Mouse (Mus musculus) megakaryocyte, embryonic 14.5 days (primary cell): ENCODE measurements around the gene Rab28. TPM values are rescaled to one million over a fixed set of nuclear protein-coding genes. Genes with fewer than 3 reads are reported as not detected.
"Not testable (repeated sequence)": the region's sequence is repeated elsewhere in the genome, so short reads cannot be mapped to it uniquely, and the experiment has no call there.

ENCODE experiments used
- H3K27me3 ChIP-seq: replicated peaks from 2 replicates; pipeline ENCODE3; 2012; ENCODE audit warnings: inconsistent platforms
- H3K36me3 ChIP-seq: replicated peaks from 2 replicates; pipeline ENCODE3; 2012; ENCODE audit warnings: low read length, inconsistent platforms, mixed read lengths
- H3K4me1 ChIP-seq: 2 replicates; pipeline ENCODE4 v1.6.1; 2012; ENCODE audit warnings: inconsistent platforms
- H3K4me3 ChIP-seq: replicated peaks from 2 replicates; pipeline ENCODE3; 2012; ENCODE audit warnings: moderate library complexity, mild to moderate bottlenecking, inconsistent platforms
- H3K9me3 ChIP-seq: 2 replicates; pipeline ENCODE4 v1.6.1; 2012; ENCODE audit warnings: inconsistent platforms
- FLI1 ChIP-seq: IDR thresholded peaks from 2 replicates; pipeline ENCODE4 v1.6.1; 2012; ENCODE audit warnings: low read length, inconsistent platforms, mixed read lengths
- GATA1 ChIP-seq: IDR thresholded peaks from 3 replicates; pipeline ENCODE4 v1.6.1; 2012; ENCODE audit warnings: mixed read lengths, low read length, inconsistent platforms, borderline replicate concordance
- polyA plus RNA-seq: library from polyadenylated mRNA; stranded (reverse); fragments of >175 nt; gene quantifications from 2 replicates; pipeline ENCODE4 v1.2.3, GENCODE M21; 2012; ENCODE audit warnings: low replicate concordance; ENCODE audit not compliant: insufficient read depth

The Rab28 gene
- polyA plus RNA-seq, 1 experiment, result 42.6 TPM

DNA sequence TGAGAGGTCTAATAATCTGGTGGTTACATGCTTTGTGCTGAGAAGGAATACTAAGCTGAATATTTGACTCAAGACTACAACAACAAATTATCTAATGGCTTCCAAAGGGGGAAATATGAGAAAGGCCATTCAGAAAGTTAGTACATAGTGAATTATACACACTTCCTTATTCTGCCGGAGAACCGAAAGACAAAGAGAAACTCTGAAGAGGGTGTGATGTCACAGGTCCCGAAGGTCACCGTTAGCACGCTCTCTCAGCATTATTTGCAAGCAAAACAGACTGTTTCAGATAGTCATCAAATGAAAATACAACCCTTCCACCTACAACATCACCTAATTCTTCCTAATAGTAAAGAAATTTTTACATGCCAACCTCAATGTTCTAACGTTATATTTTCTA is 30.9 kb upstream of the Rab28 start:
- peaks cover 8% of the 10 kb centered on the region for H3K27me3 ChIP-seq
- H3K36me3 ChIP-seq, result no peaks in the 10 kb centered on the region
- no peak for TF ChIP-seq GATA1
- no peak for TF ChIP-seq FLI1
- H3K4me3 ChIP-seq, result peak overlapping the region; percentile 59
- no peaks in the 10 kb centered on the region; the same call in 1 of the 2 replicates for H3K9me3 ChIP-seq
- H3K4me1 ChIP-seq, result 0 out of 2 replicates have a peak, but pooled peaks cover 4% of the 10 kb centered on the region

DNA sequence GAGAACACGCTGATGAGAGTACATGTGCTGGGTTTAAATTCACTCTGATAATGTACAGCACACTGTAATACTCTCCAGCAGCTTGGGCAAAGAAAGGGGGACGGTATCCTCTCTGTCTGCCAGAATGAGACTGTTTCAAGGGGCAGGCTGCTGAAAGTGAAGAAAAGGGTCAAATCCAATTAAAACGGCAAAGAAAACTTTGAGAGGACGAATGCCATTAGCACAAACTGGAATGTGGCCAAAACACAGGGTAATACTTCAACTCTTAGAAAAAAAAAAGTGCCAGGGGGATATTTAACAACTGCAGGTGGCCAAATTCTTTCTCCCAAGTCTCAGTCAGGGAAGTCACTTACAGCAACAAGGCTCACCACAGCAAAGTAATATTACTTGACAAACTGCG is 29.1 kb upstream of the Rab28 start:
- 0 out of 2 replicates have a peak, but pooled peaks cover 4% of the 10 kb centered on the region for H3K4me1 ChIP-seq
- H3K4me3 ChIP-seq, result no peak overlapping the region
- H3K9me3 ChIP-seq, result no peaks in the 10 kb centered on the region
- H3K36me3 ChIP-seq, result no peaks in the 10 kb centered on the region
- no peaks in the 10 kb centered on the region for H3K27me3 ChIP-seq
- TF ChIP-seq GATA1, result no peak
- no peak for TF ChIP-seq FLI1

DNA sequence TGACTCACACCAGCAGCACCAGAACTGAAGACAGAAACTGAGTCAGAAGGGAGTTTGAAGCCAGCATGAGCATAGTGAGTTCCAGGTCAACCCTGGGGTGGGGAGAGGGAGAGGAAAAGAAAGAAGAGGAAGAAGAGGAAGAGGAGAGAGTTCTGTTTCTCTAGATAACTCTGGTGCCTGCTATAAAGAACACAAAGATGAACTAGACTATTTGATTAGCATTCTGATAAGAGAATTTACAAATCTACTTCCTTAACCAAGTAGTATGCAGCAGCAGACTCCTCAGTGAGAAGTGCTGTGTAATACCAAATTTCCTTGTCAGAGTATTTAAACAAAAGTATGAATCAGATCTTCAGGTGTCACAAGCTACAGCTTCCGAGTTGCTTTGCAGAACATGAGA is 19.1 kb upstream of the Rab28 start:
- no peak overlapping the region for H3K4me3 ChIP-seq
- peaks cover 1% of the 10 kb centered on the region for H3K27me3 ChIP-seq
- no peaks in the 10 kb centered on the region for H3K36me3 ChIP-seq
- H3K4me1 ChIP-seq, result peaks cover 8% of the 10 kb centered on the region; the same call in 1 of the 2 replicates
- no peak for TF ChIP-seq GATA1
- TF ChIP-seq FLI1, result no peak
- H3K9me3 ChIP-seq, result no peaks in the 10 kb centered on the region

DNA sequence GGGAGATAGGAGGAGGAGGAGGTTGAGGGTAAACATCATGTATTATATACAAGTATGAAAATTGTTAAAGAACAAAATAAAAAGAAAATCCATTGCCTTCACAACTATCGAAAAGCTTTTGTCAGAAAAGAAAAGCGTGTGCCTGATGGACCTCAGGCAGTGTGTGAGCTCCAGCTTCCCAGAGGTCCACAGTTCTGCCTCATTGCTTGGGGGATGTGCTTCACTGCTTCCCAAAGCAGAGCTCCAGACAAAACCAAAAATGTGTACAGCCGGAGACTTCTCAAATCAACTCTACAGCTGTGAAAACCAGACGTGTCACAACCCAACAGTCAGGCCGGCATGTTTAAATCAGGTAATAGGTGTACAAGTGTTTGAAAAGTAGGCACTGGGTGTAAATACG is 17.6 kb upstream of the Rab28 start:
- Histone ChIP-seq H3K27me3 (peaks cover 1% of the 10 kb centered on the region), H3K9me3 (no peaks in the 10 kb centered on the region), H3K36me3 (no peaks in the 10 kb centered on the region), H3K4me3 (no peak overlapping the region), H3K4me1 (peaks cover 8% of the 10 kb centered on the region; the same call in 1 of the 2 replicates)
- no peak for TF ChIP-seq GATA1
- no peak for TF ChIP-seq FLI1

DNA sequence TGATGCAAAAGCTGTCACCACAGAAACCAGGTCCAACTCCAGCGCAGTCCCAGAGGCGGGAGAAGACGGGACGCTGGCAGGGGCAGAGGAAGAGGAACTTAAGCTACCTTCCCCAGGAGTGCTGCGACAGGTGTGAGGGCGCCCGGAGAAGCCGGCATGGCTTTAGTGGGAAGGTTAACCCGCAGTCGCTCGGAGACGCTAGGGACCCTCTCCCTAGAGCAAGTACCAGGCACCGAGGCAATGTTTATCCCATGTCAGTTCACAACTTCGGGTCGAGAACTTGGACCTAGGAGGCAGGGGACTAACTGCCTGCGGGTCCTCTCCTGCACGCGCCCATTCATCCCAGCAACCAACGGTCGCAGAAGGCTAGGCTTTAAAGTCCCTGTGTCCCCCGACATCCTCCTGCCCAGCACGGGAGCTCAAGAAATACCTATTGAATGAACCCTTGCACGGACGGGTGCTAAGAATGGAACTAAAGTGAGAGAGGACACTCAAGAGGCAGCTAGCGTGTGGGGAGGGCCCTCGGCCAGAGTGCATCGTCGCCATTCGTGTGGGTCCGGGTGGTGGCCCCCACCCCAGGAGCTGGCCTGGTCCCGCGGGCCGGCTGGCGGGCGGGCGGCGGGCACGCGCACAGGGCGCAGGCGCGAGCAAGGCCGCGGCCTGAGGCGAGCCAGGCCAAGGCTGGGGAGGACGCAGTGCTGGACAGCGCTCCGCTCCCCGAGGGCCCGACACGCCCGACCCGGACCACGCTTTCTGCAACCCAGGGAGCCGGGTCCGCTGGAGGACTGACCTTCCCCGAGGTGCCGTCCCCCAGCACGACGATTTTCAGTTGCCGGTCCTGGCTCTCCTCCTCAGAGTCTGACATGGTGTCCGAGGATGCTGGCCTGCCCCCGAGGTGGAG is 592 bp downstream of the Rab28 start:
- H3K9me3 ChIP-seq, result no peaks in the 10 kb centered on the region
- no peaks in the 10 kb centered on the region for H3K27me3 ChIP-seq
- H3K36me3 ChIP-seq, result peaks cover 9% of the 10 kb centered on the region
- H3K4me3 ChIP-seq, result peak overlapping the region; percentile 98
- H3K4me1 ChIP-seq, result peaks cover 19% of the 10 kb centered on the region
- TF ChIP-seq FLI1, result no peak
- TF ChIP-seq GATA1, result no peak

DNA sequence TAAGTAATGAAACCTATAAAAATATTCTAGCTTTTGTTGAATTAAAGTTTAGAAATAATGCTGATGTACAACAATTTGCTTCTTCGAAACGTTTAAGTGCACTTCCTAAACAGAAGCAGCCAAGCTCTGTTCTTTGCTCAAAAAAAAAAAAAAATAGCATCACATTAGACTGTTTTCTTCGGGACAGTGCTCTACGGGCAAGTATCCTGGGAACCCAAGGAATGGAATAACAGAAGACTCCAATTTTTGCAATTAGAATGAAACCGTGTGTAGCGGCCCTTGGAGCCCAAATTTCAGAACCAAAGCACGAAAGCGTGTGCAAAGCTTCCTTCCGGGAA is 1.2 kb downstream of the Rab28 start:
- no peaks in the 10 kb centered on the region for H3K9me3 ChIP-seq
- peaks cover 13% of the 10 kb centered on the region for H3K36me3 ChIP-seq
- no peaks in the 10 kb centered on the region for H3K27me3 ChIP-seq
- H3K4me3 ChIP-seq, result peak overlapping the region; percentile 98
- H3K4me1 ChIP-seq, result peaks cover 19% of the 10 kb centered on the region
- TF ChIP-seq GATA1, result no peak
- no peak for TF ChIP-seq FLI1

DNA sequence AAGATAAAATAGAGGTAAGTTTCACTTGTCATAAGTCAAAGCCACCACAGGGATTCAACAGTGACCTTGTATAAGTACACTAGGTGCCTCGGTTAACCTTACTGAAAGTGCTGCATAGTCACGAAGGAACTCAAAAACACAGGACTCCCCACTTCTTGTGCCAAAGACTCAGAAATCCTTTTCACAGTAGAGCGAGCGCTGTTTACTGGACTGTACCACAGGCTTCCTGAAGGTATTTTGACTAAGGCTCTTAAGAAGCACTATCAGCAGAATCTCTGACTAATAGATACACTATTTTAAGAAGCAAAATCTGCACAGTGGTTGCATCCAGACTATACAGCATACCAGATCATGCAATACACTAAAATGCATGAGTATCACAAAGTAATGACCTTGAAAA is 6.9 kb downstream of the Rab28 start:
- not testable (repeated sequence) for H3K4me1 ChIP-seq, H3K27me3 ChIP-seq, H3K4me3 ChIP-seq, H3K9me3 ChIP-seq
- peaks cover 16% of the 10 kb centered on the region for H3K36me3 ChIP-seq

DNA sequence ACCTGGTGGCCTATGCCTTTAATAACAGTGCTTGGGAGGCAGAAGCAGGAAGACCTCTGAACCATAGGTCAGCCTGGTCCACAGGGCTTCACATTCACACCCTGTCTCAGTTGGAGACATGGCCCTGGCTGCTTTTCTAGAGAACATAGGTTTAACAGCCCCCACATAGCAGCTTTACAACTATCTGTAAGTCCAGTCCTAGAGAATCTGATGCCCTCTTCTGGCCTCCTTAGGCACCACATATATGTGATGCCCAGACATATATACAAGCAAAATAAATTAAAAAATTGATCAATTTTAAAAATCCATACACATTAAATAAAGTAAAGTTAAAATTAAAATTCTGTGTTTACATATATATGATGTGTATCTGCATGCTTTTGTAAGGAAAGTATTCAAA is 10.0 kb downstream of the Rab28 start:
- H3K4me1 ChIP-seq, result no peaks in the 10 kb centered on the region
- TF ChIP-seq GATA1 (no peak), FLI1 (no peak)
- no peaks in the 10 kb centered on the region for H3K27me3 ChIP-seq
- peaks cover 18% of the 10 kb centered on the region for H3K36me3 ChIP-seq
- no peaks in the 10 kb centered on the region for H3K9me3 ChIP-seq
- H3K4me3 ChIP-seq, result no peak overlapping the region

DNA sequence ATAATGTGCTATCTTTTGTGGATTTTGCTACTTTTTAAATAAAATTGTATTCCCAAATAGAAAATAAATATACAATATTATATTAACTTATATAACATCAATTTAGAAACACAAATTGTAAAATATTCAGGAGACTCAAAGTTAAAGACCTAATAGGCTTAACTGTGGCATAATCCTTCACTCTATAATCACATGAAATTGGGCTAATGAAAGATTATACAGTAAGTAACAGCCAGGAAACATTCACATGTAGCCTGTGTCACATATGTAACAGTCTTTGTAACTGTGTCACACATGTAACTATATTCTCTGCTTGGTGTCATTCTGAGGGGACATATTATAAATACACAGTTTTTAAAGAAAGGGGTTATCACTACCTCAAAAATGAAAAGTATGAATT is 22.9 kb downstream of the Rab28 start:
- H3K27me3 ChIP-seq, result no peaks in the 10 kb centered on the region
- peaks cover 28% of the 10 kb centered on the region for H3K36me3 ChIP-seq
- no peak for TF ChIP-seq FLI1
- TF ChIP-seq GATA1, result no peak
- H3K4me1 ChIP-seq, result no peaks in the 10 kb centered on the region; the same call in 1 of the 2 replicates
- H3K9me3 ChIP-seq, result no peaks in the 10 kb centered on the region
- no peak overlapping the region for H3K4me3 ChIP-seq

DNA sequence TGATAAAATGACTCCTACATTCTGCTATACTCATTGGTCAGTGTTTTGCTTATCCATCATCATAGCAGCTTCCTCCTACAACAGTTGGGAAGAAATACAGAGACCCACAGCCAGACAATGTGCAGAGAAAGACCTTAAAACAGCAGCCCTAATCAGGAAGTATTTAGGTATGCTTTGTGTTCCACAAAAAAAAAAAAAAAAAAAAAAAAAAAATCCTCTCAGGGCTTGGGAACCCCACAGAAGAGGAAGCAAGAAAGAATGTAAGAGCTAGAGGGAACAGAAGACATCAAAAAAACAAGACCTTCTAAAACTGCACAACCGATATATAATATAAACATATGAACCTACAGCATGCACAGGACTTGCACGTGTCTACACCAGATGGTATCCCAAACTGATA is 24.0 kb downstream of the Rab28 start:
- no peak for TF ChIP-seq FLI1
- no peak for TF ChIP-seq GATA1
- Histone ChIP-seq H3K4me3 (no peak overlapping the region), H3K36me3 (peaks cover 22% of the 10 kb centered on the region), H3K4me1 (no peaks in the 10 kb centered on the region; the same call in 1 of the 2 replicates), H3K9me3 (no peaks in the 10 kb centered on the region), H3K27me3 (no peaks in the 10 kb centered on the region)

DNA sequence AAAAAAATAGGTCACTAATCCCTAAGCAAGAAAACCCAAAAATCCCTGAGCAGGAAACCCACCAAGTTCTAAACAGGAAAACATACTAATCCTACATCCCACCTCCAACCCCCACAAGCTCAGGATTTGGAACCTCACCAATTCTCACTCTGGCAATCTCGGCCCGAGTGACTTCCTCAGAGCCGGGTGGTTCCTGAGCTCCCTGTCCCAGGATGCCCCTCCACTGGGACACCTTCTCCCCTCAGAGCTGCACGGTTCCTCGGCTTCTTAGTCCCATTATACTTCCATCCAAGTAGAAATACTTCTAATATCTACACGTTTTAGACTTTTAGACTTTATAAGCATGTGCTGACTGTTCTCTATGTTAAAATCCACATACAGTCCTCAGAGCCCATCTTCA is 41.9 kb downstream of the Rab28 start:
- Histone ChIP-seq H3K36me3 (peaks cover 3% of the 10 kb centered on the region), H3K9me3 (no peaks in the 10 kb centered on the region), H3K27me3 (no peaks in the 10 kb centered on the region), H3K4me3 (no peak overlapping the region), H3K4me1 (peaks cover 5% of the 10 kb centered on the region; the same call in 1 of the 2 replicates)
- TF ChIP-seq GATA1 (no peak), FLI1 (no peak)
